Mouse (Mus musculus) ES-Bruce4 (cell line): ENCODE measurements at regions not wholly inside any gene's neighbourhood (a gene's known extent, or its start where the extent isn't known, plus 50 kb on each side); places are given as distances from the start of the nearest gene placed in this dataset.

ENCODE experiments used
- CTCF ChIP-seq: IDR thresholded peaks from one replicate; pipeline ENCODE4 v1.8.1; 2011; ENCODE audit warnings: low read depth, low read length
- EP300 ChIP-seq: IDR thresholded peaks from 2 replicates; pipeline ENCODE4 v1.6.1; 2011; ENCODE audit warnings: low read depth, low read length; ENCODE audit not compliant: insufficient read depth
- POLR2A ChIP-seq: IDR thresholded peaks from one replicate; pipeline ENCODE4 v1.8.1; 2011; ENCODE audit warnings: low read length; ENCODE audit not compliant: insufficient read depth

- TF ChIP-seq POLR2A: no peak
- TF ChIP-seq CTCF: peak; percentile 28
- TF ChIP-seq EP300: no peak
Measured at GRCm38 (mm10) chr17:52182706-52183105, 349.6 kb upstream of the Satb1 start.
